Mouse (Mus musculus) midbrain, postnatal 0 days (tissue): Measurements from ENCODE around the gene Tekt5. TPM values are rescaled to one million over a fixed set of nuclear protein-coding genes. Genes with fewer than 3 reads are reported as not detected.

Experiments
- ATAC-seq: fragments of 200-750 bp; cut with Nextera tagmentation; 2 replicates; pipeline ENCODE4 v1.8.0; 2017; ENCODE audit warnings: moderate number of reproducible peaks, mild to moderate bottlenecking, moderate TSS enrichment, moderate library complexity; ENCODE audit not compliant: low FRiP score
- DNase-seq: peaks from one replicate; pipeline ENCODE4 v3.0.0-alpha.2; 2015; ENCODE audit warnings: low spot score
- H3K27ac ChIP-seq: fragments of 300-500 bp; sonication (generic); 2 replicates; pipeline ENCODE4 v1.5.1; 2014; ENCODE audit warnings: low read depth, mild to moderate bottlenecking, low read length, mixed read lengths
- H3K27me3 ChIP-seq: fragments of 300-500 bp; sonication (generic); 2 replicates; pipeline ENCODE4 v1.6.1; 2014; ENCODE audit warnings: low read length, control low read depth, mixed read lengths; ENCODE audit not compliant: insufficient read depth
- H3K36me3 ChIP-seq: fragments of 300-500 bp; sonication (generic); 2 replicates; pipeline ENCODE4 v1.6.1; 2014; ENCODE audit warnings: low read length, control low read depth, mixed read lengths; ENCODE audit not compliant: insufficient read depth
- H3K4me1 ChIP-seq: fragments of 300-500 bp; sonication (generic); 2 replicates; pipeline ENCODE4 v1.6.1; 2014; ENCODE audit warnings: mild to moderate bottlenecking, control low read depth, antibody characterized with exemption, low read length, mixed read lengths; ENCODE audit not compliant: insufficient read depth
- H3K4me2 ChIP-seq: fragments of 300-500 bp; sonication (generic); 2 replicates; pipeline ENCODE4 v1.6.1; 2014; ENCODE audit warnings: low read depth, mild to moderate bottlenecking, low read length, mixed read lengths; ENCODE audit not compliant: poor library complexity, severe bottlenecking
- H3K4me3 ChIP-seq: fragments of 300-500 bp; sonication (generic); 2 replicates; pipeline ENCODE4 v1.5.1; 2014; ENCODE audit warnings: low read depth, mild to moderate bottlenecking, low read length, moderate library complexity
- H3K9ac ChIP-seq: fragments of 300-500 bp; sonication (generic); replicated peaks from 2 replicates; pipeline ENCODE4 v1.6.1; 2014; ENCODE audit warnings: mild to moderate bottlenecking, low read length, moderate library complexity, mixed read lengths; ENCODE audit not compliant: poor library complexity, severe bottlenecking
- H3K9me3 ChIP-seq: fragments of 300-500 bp; sonication (generic); 2 replicates; pipeline ENCODE4 v1.6.1; 2016; ENCODE audit warnings: low read length, control low read depth
- CTCF ChIP-seq: IDR thresholded peaks from 2 replicates; pipeline ENCODE4 v1.5.1; 2016; ENCODE audit warnings: antibody characterized with exemption, mild to moderate bottlenecking
- WGBS: fragments of 180-500 bp; shearing (Covaris S2); extraction: QIAGEN DNeasy Blood & Tissue Kit; methylation state at CpG from one replicate; pipeline ENCODE4 v1.1.7; 2014; 5-methylcytosine and 5-hydroxymethylcytosine counted together
- polyA plus RNA-seq: library from polyadenylated mRNA; unstranded; fragments of >200 nt; fragmentation: Nextera tagmentation; extraction: Ambion mirVana; gene quantifications from 2 replicates; pipeline ENCODE4 v1.2.1, GENCODE M21; 2015
- total RNA-seq: library from RNA; depleted of rRNA; stranded (reverse); fragments of >200 nt; gene quantifications from 2 replicates; pipeline ENCODE4 v1.2.3, GENCODE M21; 2014

Gene Tekt5
- total and polyA plus RNA-seq, 2 experiments from 2014 or later = 11.2 to 29.3 TPM

DNA sequence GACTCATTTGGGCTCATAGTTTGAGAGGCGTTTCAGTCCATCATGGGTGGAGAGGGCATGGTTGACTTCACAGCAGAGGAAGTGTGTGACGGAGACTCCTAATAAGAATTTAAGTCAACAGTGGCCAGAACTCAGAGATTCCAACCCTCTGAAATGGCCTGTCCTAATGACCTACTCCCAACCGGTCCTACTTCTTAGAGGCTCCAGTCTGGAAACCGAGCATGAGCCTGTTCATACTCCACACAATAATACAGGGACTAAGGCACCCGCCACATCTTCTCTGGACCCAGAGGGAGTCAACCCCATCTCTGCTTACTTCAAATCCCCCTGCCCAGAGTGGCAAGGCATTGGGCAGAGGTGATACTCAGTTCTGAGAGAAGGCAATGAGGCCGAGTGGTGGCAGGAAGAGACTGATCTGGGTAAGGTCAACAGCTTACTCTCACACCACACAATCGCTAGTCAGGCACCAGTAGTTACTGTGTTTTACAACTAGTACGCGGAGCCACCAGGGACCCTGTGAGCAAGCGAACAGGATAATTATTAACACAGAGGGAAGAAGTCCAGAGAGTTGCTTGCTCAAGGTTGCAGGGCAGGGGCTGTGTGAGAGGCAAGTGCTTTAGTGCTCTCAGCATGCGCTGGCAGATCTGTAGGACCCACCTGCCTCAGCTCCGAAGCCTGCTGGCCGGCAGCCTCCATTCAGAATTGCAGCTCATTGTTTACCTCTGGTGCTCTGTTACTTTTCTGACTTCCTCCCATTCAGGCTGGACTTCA lies 67.5 kb downstream of the Tekt5 start:
- Histone ChIP-seq H3K4me2 (no peak overlapping the region), H3K4me1 (no peaks in the 10 kb centered on the region), H3K27ac (no peak overlapping the region), H3K9me3 (no peaks in the 10 kb centered on the region), H3K27me3 (no peaks in the 10 kb centered on the region), H3K36me3 (no peaks in the 10 kb centered on the region), H3K4me3 (no peak overlapping the region), H3K9ac (no peak overlapping the region)
- DNase-seq (no peak), ATAC-seq (no peak)
- WGBS = 64% methylated on average over 13 of the region's 13 CpGs
- TF ChIP-seq CTCF = no peak

DNA sequence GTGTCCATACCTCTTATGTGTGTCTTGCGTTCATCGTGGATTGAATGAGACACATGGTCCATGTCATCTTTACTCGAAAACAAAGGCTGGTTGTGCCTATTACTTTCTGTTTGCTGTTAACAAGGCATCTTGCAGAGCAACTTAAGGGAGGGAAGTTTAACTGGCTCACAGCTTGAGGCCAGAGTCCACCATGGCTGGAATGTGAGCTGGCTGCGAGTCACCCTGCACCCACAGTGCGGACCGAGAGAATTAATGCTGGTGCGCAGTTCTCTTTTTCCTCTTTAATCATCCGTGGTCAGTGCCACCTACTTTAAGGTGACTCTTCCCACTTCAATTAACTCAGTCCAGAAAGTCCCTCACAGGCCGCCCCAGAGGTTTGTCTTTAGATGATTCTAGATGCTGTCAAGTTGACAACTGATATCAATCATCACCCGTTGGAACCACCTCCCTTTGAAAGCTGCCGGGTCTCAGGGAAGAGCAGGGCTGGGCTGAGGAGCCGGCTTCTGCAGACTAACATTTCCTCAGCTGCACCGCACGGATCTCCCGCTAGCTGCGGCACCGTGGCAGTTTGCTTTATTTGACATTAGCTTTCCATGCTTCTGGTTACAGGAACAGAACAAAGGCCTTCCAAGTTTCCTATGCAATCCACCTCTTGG lies 75.2 kb downstream of the Tekt5 start:
- H3K9ac ChIP-seq = no peak overlapping the region
- no peak for DNase-seq
- no peak overlapping the region for H3K4me3 ChIP-seq
- no peaks in the 10 kb centered on the region for H3K9me3 ChIP-seq
- ATAC-seq = no peak
- no peaks in the 10 kb centered on the region for H3K27me3 ChIP-seq
- H3K27ac ChIP-seq = no peak overlapping the region
- H3K4me1 ChIP-seq = no peaks in the 10 kb centered on the region
- no peak for TF ChIP-seq CTCF
- WGBS = 63% methylated on average over 17 of the region's 17 CpGs
- H3K36me3 ChIP-seq = no peaks in the 10 kb centered on the region
- no peak overlapping the region for H3K4me2 ChIP-seq

DNA sequence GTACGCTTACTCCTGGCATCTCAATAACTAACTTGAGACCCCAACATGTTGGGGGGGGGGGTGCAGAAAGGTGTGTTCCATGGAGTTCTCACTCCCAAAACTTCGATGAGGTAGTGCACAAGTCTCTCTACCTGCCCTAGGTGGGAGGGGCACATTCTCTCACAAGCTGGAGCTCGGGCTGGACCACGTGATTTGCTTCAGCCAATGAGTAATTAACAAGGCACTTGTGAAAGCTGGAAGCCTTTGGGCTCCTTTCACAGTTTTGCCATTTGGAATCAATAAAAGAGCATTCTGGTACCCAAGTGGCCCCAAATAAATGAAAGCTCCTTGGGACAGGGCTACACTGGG lies 78.1 kb downstream of the Tekt5 start:
- DNase-seq = no peak
- no peak for TF ChIP-seq CTCF
- no peak for ATAC-seq
- Histone ChIP-seq H3K36me3 (no peaks in the 10 kb centered on the region), H3K9me3 (no peaks in the 10 kb centered on the region), H3K9ac (no peak overlapping the region), H3K4me2 (no peak overlapping the region), H3K27me3 (peaks cover 18% of the 10 kb centered on the region), H3K4me1 (0 out of 2 replicates have a peak, but pooled peaks cover 3% of the 10 kb centered on the region), H3K4me3 (no peak overlapping the region), H3K27ac (no peak overlapping the region)
- WGBS = 60% methylated on average over 4 of the region's 4 CpGs

DNA sequence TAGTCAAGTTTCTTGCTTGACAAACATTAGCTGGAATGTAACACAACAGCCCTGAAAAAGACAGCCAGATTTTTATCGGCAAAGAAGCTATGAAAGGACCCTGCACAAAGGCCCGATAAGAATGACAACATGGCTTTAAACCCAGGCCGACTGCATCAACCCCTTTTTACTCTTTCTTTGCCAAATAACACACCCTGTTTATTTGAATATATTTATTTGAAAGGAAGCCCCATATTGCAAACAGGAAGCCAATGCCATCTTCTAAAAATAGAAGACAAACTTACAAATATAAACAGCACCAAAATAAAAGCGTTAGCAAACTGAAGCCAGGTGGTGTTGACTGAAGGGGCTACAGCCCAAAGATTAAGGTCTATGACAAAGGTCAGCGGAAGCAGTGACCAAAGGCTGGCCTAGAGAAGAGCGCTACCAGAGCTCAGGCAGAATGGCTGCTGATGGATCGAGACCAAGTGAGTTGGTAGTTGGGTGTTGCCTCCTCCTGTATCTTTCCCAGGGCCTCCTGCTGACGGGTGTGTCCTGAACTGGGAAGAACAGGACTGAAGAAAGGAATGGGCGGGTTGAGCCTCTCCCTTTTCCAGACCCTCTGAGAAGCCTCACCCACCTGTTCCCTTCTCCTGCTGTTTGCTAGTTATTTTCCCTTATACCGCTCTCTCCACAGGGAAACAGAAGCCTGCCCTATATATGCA lies 78.6 kb downstream of the Tekt5 start:
- WGBS = 85% methylated on average over 10 of the region's 10 CpGs
- DNase-seq (no peak), ATAC-seq (no peak)
- Histone ChIP-seq H3K9me3 (no peaks in the 10 kb centered on the region), H3K9ac (no peak overlapping the region), H3K27ac (no peak overlapping the region), H3K4me2 (no peak overlapping the region), H3K36me3 (no peaks in the 10 kb centered on the region), H3K27me3 (peaks cover 18% of the 10 kb centered on the region), H3K4me1 (0 out of 2 replicates have a peak, but pooled peaks cover 3% of the 10 kb centered on the region), H3K4me3 (no peak overlapping the region)
- TF ChIP-seq CTCF = no peak

DNA sequence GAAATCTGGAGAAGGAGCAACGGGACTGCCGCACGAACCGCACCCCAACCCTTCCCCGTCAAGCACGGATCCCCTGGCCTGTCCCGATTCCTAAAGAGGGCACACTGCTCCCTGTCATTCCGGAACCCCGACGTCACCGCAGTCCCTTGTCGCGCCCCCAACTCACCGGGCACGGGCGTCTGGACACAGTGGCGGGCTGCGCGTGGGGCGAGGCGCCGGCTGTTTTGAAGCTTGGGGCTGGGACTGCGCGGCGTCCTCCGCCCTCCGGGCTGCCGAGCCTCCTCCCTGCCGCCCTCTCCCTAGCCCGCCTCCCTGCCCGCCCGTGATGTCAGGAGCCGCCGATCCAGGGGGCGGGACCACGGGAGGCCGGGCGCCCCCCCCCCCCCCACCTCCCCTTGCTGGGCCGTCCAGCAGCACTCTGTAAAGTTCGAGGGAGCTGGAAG lies 81.6 kb downstream of the Tekt5 start, which contains the start of gene Emp2:
Gene Emp2 (minus strand): TSS at position 323 of the 443 bp plus-strand sequence.
- Histone ChIP-seq H3K36me3 (no peaks in the 10 kb centered on the region), H3K9me3 (no peaks in the 10 kb centered on the region), H3K4me2 (peak within 1 kb of the TSS; percentile 84), H3K27ac (no peak within 1 kb of the TSS), H3K27me3 (peaks cover 18% of the 10 kb centered on the region), H3K4me1 (0 out of 2 replicates have a peak, but pooled peaks cover 3% of the 10 kb centered on the region), H3K4me3 (peak within 1 kb of the TSS; percentile 44), H3K9ac (peak within 1 kb of the TSS; percentile 46)
- WGBS = 1% methylated on average over 28 of the region's 40 CpGs
- peak; percentile 77 for ATAC-seq
- TF ChIP-seq CTCF = no peak
- DNase-seq = no peak
